Comparison of ENCODE assay signal across 9 mouse cellular contexts in genomic region chr7:128672408-128673010, GRCm38 (mm10).
DNase-seq lines count a peak whose midpoint lies in the region; ATAC-seq and TF ChIP-seq lines count a peak whose summit lies in the region.
"Had no signal": no experiment of that assay in that cellular context is flagged by ENCODE, and none has a peak within 500 bp of the region (broad histone marks: within the 10 kb centered on the region; RNA-seq: fewer than 3 reads in every experiment).

No protein-coding gene starts in this region.

- DNase-seq in kidney, postnatal 0 days (ENCODE audit: low spot score): no peak
- no peak for DNase-seq in kidney, postnatal 10 days
- DNase-seq in brain, adult 2 months (ENCODE audit: low read depth, low spot score): peak; percentile 90
- DNase-seq in intestine, embryonic 14.5 days (ENCODE audit: low spot score): peak; percentile 69
- peak; percentile 92 for DNase-seq in midbrain, embryonic 11.5 days (ENCODE audit: low spot score, missing footprints)
- no peak for DNase-seq in urinary bladder, postnatal 10 days (ENCODE audit: low spot score)
- no peak for DNase-seq in gastrocnemius, adult 18-20 months (ENCODE audit: low spot score)

- 0 out of 2 replicates have a peak overlapping the region, but pooled peaks have one; percentile 13 for H3K9ac ChIP-seq in kidney, postnatal 0 days (ENCODE audit: low read depth, low read length)
- H3K9ac ChIP-seq in embryonic facial prominence, embryonic 15.5 days: no peak overlapping the region
- H3K9ac ChIP-seq in intestine, embryonic 14.5 days (ENCODE audit: low read length): no peak overlapping the region
- peak overlapping the region; percentile 49 for H3K9ac ChIP-seq in midbrain, embryonic 11.5 days (ENCODE audit: low read length)
- H3K9ac ChIP-seq: lung, embryonic 15.5 days had no signal

- H3K4me3 ChIP-seq in kidney, postnatal 0 days (replicated peaks; ENCODE audit: low read depth, low read length): no peak overlapping the region
- H3K4me3 ChIP-seq in embryonic facial prominence, embryonic 15.5 days (replicated peaks): no peak overlapping the region
- no peak overlapping the region for H3K4me3 ChIP-seq in intestine, embryonic 14.5 days (ENCODE audit: low read depth, low read length)
- H3K4me3 ChIP-seq in midbrain, embryonic 11.5 days (ENCODE audit: low read depth, low read length): no peak overlapping the region
- H3K4me3 ChIP-seq: lung, embryonic 15.5 days had no signal

- WGBS in kidney, postnatal 0 days: 33% methylated on average over 15 of the region's 15 CpGs
- 12% methylated on average over 15 of the region's 15 CpGs for WGBS in embryonic facial prominence, embryonic 15.5 days
- WGBS in intestine, embryonic 14.5 days: 14% methylated on average over 15 of the region's 15 CpGs
- WGBS in midbrain, embryonic 11.5 days: 8% methylated on average over 15 of the region's 15 CpGs

- H3K27ac ChIP-seq in kidney, postnatal 0 days: no peak overlapping the region
- H3K27ac ChIP-seq in embryonic facial prominence, embryonic 15.5 days (replicated peaks): no peak overlapping the region
- H3K27ac ChIP-seq in intestine, embryonic 14.5 days (ENCODE audit: low read depth): peak overlapping the region; percentile 29
- peak overlapping the region; percentile 81 for H3K27ac ChIP-seq in midbrain, embryonic 11.5 days (ENCODE audit: low read depth, low read length)
- H3K27ac ChIP-seq: lung, embryonic 15.5 days had no signal

- ATAC-seq in kidney, postnatal 0 days (replicated peaks; ENCODE audit: low FRiP score, low read depth): no peak
- no peak for ATAC-seq in embryonic facial prominence, embryonic 15.5 days (ENCODE audit: insufficient number of reproducible peaks, low FRiP score, low TSS enrichment, low read depth)
- peak; percentile 82 for ATAC-seq in intestine, embryonic 14.5 days (replicated peaks; ENCODE audit: low FRiP score, low TSS enrichment, low read depth)
- ATAC-seq in midbrain, embryonic 11.5 days (ENCODE audit: low FRiP score): peak; percentile 81

- TF ChIP-seq CTCF in kidney, postnatal 0 days (IDR thresholded peaks at IDR 0.05; ENCODE audit: low read depth): no peak

- H3K36me3 ChIP-seq in kidney, postnatal 0 days (ENCODE audit: insufficient read depth, low read length): peaks cover 16% of the 10 kb centered on the region; the same call in 1 of the 2 replicates
- peaks cover 17% of the 10 kb centered on the region; the same call in 1 of the 2 replicates for H3K36me3 ChIP-seq in embryonic facial prominence, embryonic 15.5 days
- peaks cover 23% of the 10 kb centered on the region for H3K36me3 ChIP-seq in intestine, embryonic 14.5 days (ENCODE audit: control insufficient read depth, insufficient read depth, low read length)
- H3K36me3 ChIP-seq in midbrain, embryonic 11.5 days (ENCODE audit: control insufficient read depth, insufficient read depth, low read length): no peaks in the 10 kb centered on the region

- H3K9me3 ChIP-seq in kidney, postnatal 0 days (replicated peaks; ENCODE audit: low read length): no peaks in the 10 kb centered on the region
- no peaks in the 10 kb centered on the region for H3K9me3 ChIP-seq in embryonic facial prominence, embryonic 15.5 days (replicated peaks)
- H3K9me3 ChIP-seq in intestine, embryonic 14.5 days (ENCODE audit: control insufficient read depth, low read length): no peaks in the 10 kb centered on the region
- no peaks in the 10 kb centered on the region for H3K9me3 ChIP-seq in midbrain, embryonic 11.5 days (ENCODE audit: control insufficient read depth, low read length)
- H3K9me3 ChIP-seq: lung, embryonic 15.5 days had no signal

- H3K4me2 ChIP-seq in kidney, postnatal 0 days (ENCODE audit: low read length): no peak overlapping the region
- H3K4me2 ChIP-seq in embryonic facial prominence, embryonic 15.5 days (replicated peaks): peak overlapping the region; percentile 23; the same call in 1 of the 2 replicates
- H3K4me2 ChIP-seq in intestine, embryonic 14.5 days (ENCODE audit: low read length): peak overlapping the region; percentile 21; the same call in 1 of the 2 replicates
- peak overlapping the region; percentile 33 for H3K4me2 ChIP-seq in midbrain, embryonic 11.5 days
- H3K4me2 ChIP-seq: lung, embryonic 15.5 days had no signal

- H3K27me3 ChIP-seq in kidney, postnatal 0 days (ENCODE audit: insufficient read depth, low read length): no peaks in the 10 kb centered on the region
- H3K27me3 ChIP-seq in embryonic facial prominence, embryonic 15.5 days: no peaks in the 10 kb centered on the region
- H3K27me3 ChIP-seq in intestine, embryonic 14.5 days (replicated peaks; ENCODE audit: control insufficient read depth, insufficient read depth, low read length): no peaks in the 10 kb centered on the region
- H3K27me3 ChIP-seq in midbrain, embryonic 11.5 days (ENCODE audit: control insufficient read depth, insufficient read depth, low read length): no peaks in the 10 kb centered on the region
- H3K27me3 ChIP-seq: lung, embryonic 15.5 days had no signal

- 0 out of 2 replicates have a peak, but pooled peaks cover 4% of the 10 kb centered on the region for H3K4me1 ChIP-seq in kidney, postnatal 0 days (replicated peaks; ENCODE audit: insufficient read depth, low read length)
- peaks cover 10% of the 10 kb centered on the region for H3K4me1 ChIP-seq in embryonic facial prominence, embryonic 15.5 days
- no peaks in the 10 kb centered on the region; the same call in 1 of the 2 replicates for H3K4me1 ChIP-seq in intestine, embryonic 14.5 days (replicated peaks; ENCODE audit: control insufficient read depth, insufficient read depth, low read length)
- peaks cover 14% of the 10 kb centered on the region for H3K4me1 ChIP-seq in midbrain, embryonic 11.5 days (ENCODE audit: control insufficient read depth, insufficient read depth, low read length)
- H3K4me1 ChIP-seq: lung, embryonic 15.5 days had no signal

Comparison
In these comparisons a context has a peak if more than half of its experiments do, and no peak if none do; other contexts are left out.
1. ATAC-seq: peak in intestine, embryonic 14.5 days (single experiment) and midbrain, embryonic 11.5 days (single experiment); none in kidney, postnatal 0 days (single experiment) and embryonic facial prominence, embryonic 15.5 days (single experiment).
2. DNase-seq: peak in brain, adult 2 months (single experiment), intestine, embryonic 14.5 days (single experiment) and midbrain, embryonic 11.5 days (single experiment); none in kidney, postnatal 0 days (single experiment), kidney, postnatal 10 days (single experiment), urinary bladder, postnatal 10 days (single experiment) and gastrocnemius, adult 18-20 months (single experiment).
3. H3K27ac ChIP-seq: peak in intestine, embryonic 14.5 days (single experiment) and midbrain, embryonic 11.5 days (single experiment); none in kidney, postnatal 0 days (single experiment) and embryonic facial prominence, embryonic 15.5 days (single experiment).
4. H3K9ac ChIP-seq: peak in kidney, postnatal 0 days (single experiment) and midbrain, embryonic 11.5 days (single experiment); none in embryonic facial prominence, embryonic 15.5 days (single experiment) and intestine, embryonic 14.5 days (single experiment).